Mouse (Mus musculus): ENCODE data around the gene Cavin4.
A peak's percentile ranks its signal among the peaks of the same experiment; 100 is the strongest.
"Not testable (repeated sequence)": the region's sequence is repeated elsewhere in the genome, so short reads cannot be mapped to it uniquely, and the experiment has no call there.

Gene Cavin4

GRCm38 (mm10) chr4:48672915-48673314 is 9.6 kb downstream of the Cavin4 start:
- DNase-seq (ENCODE audit: low read depth, low spot score), result no peak

GRCm38 (mm10) chr4:48674412-48674811 is 11.1 kb downstream of the Cavin4 start:
- no peak for DNase-seq (ENCODE audit: low read depth, low spot score)

GRCm38 (mm10) chr4:48676570-48677185 is 13.4 kb downstream of the Cavin4 start:
- no peak for DNase-seq (ENCODE audit: low read depth, low spot score)

- DNase-seq (ENCODE audit: low read depth, low spot score), result no peak
Measured at GRCm38 (mm10) chr4:48677276-48677675, 14.0 kb downstream of the Cavin4 start.

GRCm38 (mm10) chr4:48677812-48678211 is 14.5 kb downstream of the Cavin4 start:
- DNase-seq (ENCODE audit: low read depth, low spot score), result no peak

GRCm38 (mm10) chr4:48678793-48679192 is 15.5 kb downstream of the Cavin4 start:
- DNase-seq (ENCODE audit: low read depth, low spot score), result no peak

- DNase-seq (ENCODE audit: low read depth, low spot score), result not testable (repeated sequence)
Measured at GRCm38 (mm10) chr4:48679728-48680127, 16.4 kb downstream of the Cavin4 start.

GRCm38 (mm10) chr4:48680214-48680613 is 16.9 kb downstream of the Cavin4 start:
- no peak for DNase-seq (ENCODE audit: low read depth, low spot score)

GRCm38 (mm10) chr4:48680648-48681343 is 17.5 kb downstream of the Cavin4 start:
- DNase-seq (ENCODE audit: low read depth, low spot score), result peak; percentile 66

GRCm38 (mm10) chr4:48683126-48683525 is 19.8 kb downstream of the Cavin4 start:
- no peak for DNase-seq (ENCODE audit: low read depth, low spot score)

- not testable (repeated sequence) for DNase-seq (ENCODE audit: low read depth, low spot score)
Measured at GRCm38 (mm10) chr4:48683633-48684209, 20.4 kb downstream of the Cavin4 start.

- DNase-seq (ENCODE audit: low read depth, low spot score), result no peak
Measured at GRCm38 (mm10) chr4:48684593-48685187, 21.4 kb downstream of the Cavin4 start.

GRCm38 (mm10) chr4:48688148-48688547 is 24.8 kb downstream of the Cavin4 start:
- no peak for DNase-seq (ENCODE audit: low read depth, low spot score)

GRCm38 (mm10) chr4:48690640-48691039 is 27.3 kb downstream of the Cavin4 start:
- peak; percentile 51 for DNase-seq (ENCODE audit: low read depth, low spot score)

- peak; percentile 51 for DNase-seq (ENCODE audit: low read depth, low spot score)
Measured at GRCm38 (mm10) chr4:48691793-48692437, 28.6 kb downstream of the Cavin4 start.

- no peak for DNase-seq (ENCODE audit: low read depth, low spot score)
Measured at GRCm38 (mm10) chr4:48692736-48693292, 29.5 kb downstream of the Cavin4 start.

GRCm38 (mm10) chr4:48696706-48697105 is 33.4 kb downstream of the Cavin4 start:
- DNase-seq (ENCODE audit: low read depth, low spot score), result no peak

- DNase-seq (ENCODE audit: low read depth, low spot score), result no peak
Measured at GRCm38 (mm10) chr4:48697302-48697701, 34.0 kb downstream of the Cavin4 start.

- DNase-seq (ENCODE audit: low read depth, low spot score), result no peak
Measured at GRCm38 (mm10) chr4:48715865-48716650, 52.7 kb downstream of the Cavin4 start.

- no peak for DNase-seq (ENCODE audit: low read depth, low spot score)
Measured at GRCm38 (mm10) chr4:48716817-48717216, 53.5 kb downstream of the Cavin4 start.
